Mouse (Mus musculus) bone marrow, adult 2 months (tissue): Measurements from ENCODE around the gene Qrich1.

Source experiments
- CTCF ChIP-seq: fragments of 200-500 bp; IDR thresholded peaks from 2 replicates; pipeline ENCODE4 v1.5.1; 2011; ENCODE audit warnings: low read length, control low read depth; ENCODE audit not compliant: control insufficient read depth, insufficient read depth
- POLR2A ChIP-seq: fragments of 200-500 bp; IDR thresholded peaks from 2 replicates; pipeline ENCODE4 v1.6.1; 2011; ENCODE audit warnings: low read depth, mild to moderate bottlenecking, control low read depth, low read length, borderline replicate concordance; ENCODE audit not compliant: control insufficient read depth

- no peak for TF ChIP-seq CTCF
- TF ChIP-seq POLR2A = no peak
Observed at GRCm38 (mm10) chr9:108575321-108576297, 59.0 kb downstream of the Qrich1 start.
